Mouse (Mus musculus) thymus, postnatal 10 days (tissue): ENCODE data around the gene Mon2.
A peak's percentile ranks its signal among the peaks of the same experiment; 100 is the strongest.

Experiments
- DNase-seq, 2 experiments: peaks; one replicate each; pipeline ENCODE4 v3.0.0; 2021; ENCODE audit warnings: low spot score in 2 of 2

The Mon2 gene

GRCm38 (mm10) chr10:123076245-123077023 lies at the start of gene Mon2:
Mon2 (minus strand) TSS chr10:123076505.
- DNase-seq = peak; percentile 91 to 96

- no peak for DNase-seq
Measured at GRCm38 (mm10) chr10:123120666-123121392, 44.5 kb upstream of the Mon2 start.

GRCm38 (mm10) chr10:123116861-123117260 lies 40.6 kb upstream of the Mon2 start:
- no peak for DNase-seq

GRCm38 (mm10) chr10:123113466-123113865 lies 37.2 kb upstream of the Mon2 start:
- no peak for DNase-seq

GRCm38 (mm10) chr10:123112787-123113168 lies 36.5 kb upstream of the Mon2 start:
- DNase-seq = no peak

GRCm38 (mm10) chr10:123112056-123112786 lies 35.9 kb upstream of the Mon2 start:
- no peak for DNase-seq

- no peak for DNase-seq
Measured at GRCm38 (mm10) chr10:123110548-123110947, 34.2 kb upstream of the Mon2 start.

- DNase-seq = no peak
Measured at GRCm38 (mm10) chr10:123108527-123108926, 32.2 kb upstream of the Mon2 start.

GRCm38 (mm10) chr10:123108121-123108520 lies 31.8 kb upstream of the Mon2 start:
- no peak for DNase-seq

- DNase-seq = no peak
Measured at GRCm38 (mm10) chr10:123101303-123101702, 25.0 kb upstream of the Mon2 start.

- no peak for DNase-seq
Measured at GRCm38 (mm10) chr10:123100584-123100983, 24.3 kb upstream of the Mon2 start.

- DNase-seq = no peak
Measured at GRCm38 (mm10) chr10:123094504-123094903, 18.2 kb upstream of the Mon2 start.

GRCm38 (mm10) chr10:123092577-123092976 lies 16.3 kb upstream of the Mon2 start:
- no peak for DNase-seq

- DNase-seq = peak; percentile 16 to 52
Measured at GRCm38 (mm10) chr10:123091737-123092136, 15.4 kb upstream of the Mon2 start.

- no peak for DNase-seq
Measured at GRCm38 (mm10) chr10:123089425-123089930, 13.2 kb upstream of the Mon2 start.

- no peak for DNase-seq
Measured at GRCm38 (mm10) chr10:123086847-123087246, 10.5 kb upstream of the Mon2 start.

GRCm38 (mm10) chr10:123084900-123085641 lies 8.8 kb upstream of the Mon2 start:
- no peak for DNase-seq

- DNase-seq = no peak
Measured at GRCm38 (mm10) chr10:123084307-123084706, 8.0 kb upstream of the Mon2 start.

GRCm38 (mm10) chr10:123075751-123076242 lies 508 bp downstream of the Mon2 start:
- peak in 1 of 2 experiments; percentile 14 for DNase-seq

- no peak for DNase-seq
Measured at GRCm38 (mm10) chr10:123071997-123072396, 4.3 kb downstream of the Mon2 start.

- no peak for DNase-seq
Measured at GRCm38 (mm10) chr10:123063021-123063420, 13.3 kb downstream of the Mon2 start.
